Mouse (Mus musculus): ENCODE measurements around the gene Tecpr2. TPM values are rescaled to one million over a fixed set of nuclear protein-coding genes. Genes with fewer than 3 reads are reported as not detected.

The Tecpr2 gene
- total and polyA plus RNA-seq, 3 experiments: 3.6 to 5.2 (median 5.1) TPM

GRCm38 (mm10) chr12:110902106-110902505, 13.0 kb downstream of the Tecpr2 start:
- no peak for DNase-seq
- H3K9ac ChIP-seq (ENCODE audit: low read depth, low read length): no peak overlapping the region
- no peaks in the 10 kb centered on the region for H3K4me1 ChIP-seq (ENCODE audit: control insufficient read depth, insufficient read depth, low read length)
- no peak overlapping the region for H3K4me3 ChIP-seq
- no peaks in the 10 kb centered on the region for H3K36me3 ChIP-seq (ENCODE audit: control insufficient read depth, insufficient read depth, low read length)
- H3K27ac ChIP-seq: no peak overlapping the region
- TF ChIP-seq EP300 (IDR thresholded peaks at IDR 0.05; ENCODE audit: insufficient read depth, low read depth, low read length) (no peak), POLR2A (IDR thresholded peaks at IDR 0.05; ENCODE audit: insufficient read depth, low read depth, low read length) (no peak), CTCF (IDR thresholded peaks at IDR 0.05) (no peak)
- H3K27me3 ChIP-seq (ENCODE audit: control insufficient read depth, insufficient read depth, low read length): no peaks in the 10 kb centered on the region
- 68% methylated on average over 4 of the region's 4 CpGs for WGBS
- no peaks in the 10 kb centered on the region for H3K79me2 ChIP-seq (replicated peaks; ENCODE audit: control insufficient read depth, insufficient read depth, low read length)
- intact Hi-C loops (cut with DNase I): no loop called here

GRCm38 (mm10) chr12:110903536-110903935, 14.5 kb downstream of the Tecpr2 start:
- TF ChIP-seq POLR2A (IDR thresholded peaks at IDR 0.05; ENCODE audit: insufficient read depth, low read depth, low read length): no peak
- no peak for TF ChIP-seq EP300 (IDR thresholded peaks at IDR 0.05; ENCODE audit: insufficient read depth, low read depth, low read length)
- TF ChIP-seq CTCF (IDR thresholded peaks at IDR 0.05): peak; percentile 57
- WGBS: 91% methylated on average over 2 of the region's 2 CpGs
- Histone ChIP-seq H3K4me1 (ENCODE audit: control insufficient read depth, insufficient read depth, low read length) (0 out of 2 replicates have a peak, but pooled peaks cover 1% of the 10 kb centered on the region), H3K4me3 (no peak overlapping the region), H3K79me2 (replicated peaks; ENCODE audit: control insufficient read depth, insufficient read depth, low read length) (no peaks in the 10 kb centered on the region), H3K27ac (no peak overlapping the region), H3K36me3 (ENCODE audit: control insufficient read depth, insufficient read depth, low read length) (no peaks in the 10 kb centered on the region), H3K9ac (ENCODE audit: low read depth, low read length) (no peak overlapping the region), H3K27me3 (ENCODE audit: control insufficient read depth, insufficient read depth, low read length) (no peaks in the 10 kb centered on the region)
- DNase-seq: no peak
- intact Hi-C loops (cut with DNase I): no loop called here

GRCm38 (mm10) chr12:110907845-110908244, 18.8 kb downstream of the Tecpr2 start:
- Histone ChIP-seq H3K4me3 (no peak overlapping the region), H3K4me1 (ENCODE audit: control insufficient read depth, insufficient read depth, low read length) (0 out of 2 replicates have a peak, but pooled peaks cover 1% of the 10 kb centered on the region), H3K36me3 (ENCODE audit: control insufficient read depth, insufficient read depth, low read length) (no peaks in the 10 kb centered on the region), H3K27ac (no peak overlapping the region), H3K27me3 (ENCODE audit: control insufficient read depth, insufficient read depth, low read length) (no peaks in the 10 kb centered on the region), H3K79me2 (replicated peaks; ENCODE audit: control insufficient read depth, insufficient read depth, low read length) (no peaks in the 10 kb centered on the region), H3K9ac (ENCODE audit: low read depth, low read length) (no peak overlapping the region)
- WGBS: 59% methylated on average over 3 of the region's 3 CpGs
- intact Hi-C loops (cut with DNase I): no loop called here
- TF ChIP-seq POLR2A (IDR thresholded peaks at IDR 0.05; ENCODE audit: insufficient read depth, low read depth, low read length) (no peak), EP300 (IDR thresholded peaks at IDR 0.05; ENCODE audit: insufficient read depth, low read depth, low read length) (no peak)
- DNase-seq: no peak

GRCm38 (mm10) chr12:110909962-110910361, 20.9 kb downstream of the Tecpr2 start:
- H3K9ac ChIP-seq (ENCODE audit: low read depth, low read length): no peak overlapping the region
- H3K27me3 ChIP-seq (ENCODE audit: control insufficient read depth, insufficient read depth, low read length): no peaks in the 10 kb centered on the region
- H3K4me1 ChIP-seq (ENCODE audit: control insufficient read depth, insufficient read depth, low read length): 0 out of 2 replicates have a peak, but pooled peaks cover 1% of the 10 kb centered on the region
- DNase-seq: no peak
- TF ChIP-seq POLR2A (IDR thresholded peaks at IDR 0.05; ENCODE audit: insufficient read depth, low read depth, low read length) (no peak), EP300 (IDR thresholded peaks at IDR 0.05; ENCODE audit: insufficient read depth, low read depth, low read length) (no peak), CTCF (IDR thresholded peaks at IDR 0.05) (no peak)
- H3K4me3 ChIP-seq: no peak overlapping the region
- H3K36me3 ChIP-seq (ENCODE audit: control insufficient read depth, insufficient read depth, low read length): no peaks in the 10 kb centered on the region
- intact Hi-C loops (cut with DNase I): no loop called here
- WGBS: 93% methylated on average over 2 of the region's 2 CpGs
- H3K27ac ChIP-seq: no peak overlapping the region
- no peaks in the 10 kb centered on the region for H3K79me2 ChIP-seq (replicated peaks; ENCODE audit: control insufficient read depth, insufficient read depth, low read length)

GRCm38 (mm10) chr12:110915761-110916160, 26.7 kb downstream of the Tecpr2 start:
- Histone ChIP-seq H3K9ac (ENCODE audit: low read depth, low read length) (no peak overlapping the region), H3K4me3 (no peak overlapping the region), H3K36me3 (ENCODE audit: control insufficient read depth, insufficient read depth, low read length) (no peaks in the 10 kb centered on the region), H3K27ac (no peak overlapping the region), H3K27me3 (ENCODE audit: control insufficient read depth, insufficient read depth, low read length) (no peaks in the 10 kb centered on the region), H3K79me2 (replicated peaks; ENCODE audit: control insufficient read depth, insufficient read depth, low read length) (no peaks in the 10 kb centered on the region), H3K4me1 (ENCODE audit: control insufficient read depth, insufficient read depth, low read length) (no peaks in the 10 kb centered on the region)
- intact Hi-C loops (cut with DNase I): no loop called here
- WGBS: 71% methylated on average over 9 of the region's 9 CpGs
- DNase-seq: no peak
- TF ChIP-seq POLR2A (IDR thresholded peaks at IDR 0.05; ENCODE audit: insufficient read depth, low read depth, low read length): no peak
- no peak for TF ChIP-seq CTCF (IDR thresholded peaks at IDR 0.05)
- TF ChIP-seq EP300 (IDR thresholded peaks at IDR 0.05; ENCODE audit: insufficient read depth, low read depth, low read length): no peak

GRCm38 (mm10) chr12:110920254-110920653, 31.2 kb downstream of the Tecpr2 start:
- Histone ChIP-seq H3K4me1 (ENCODE audit: control insufficient read depth, insufficient read depth, low read length) (no peaks in the 10 kb centered on the region), H3K4me3 (no peak overlapping the region), H3K27ac (no peak overlapping the region), H3K27me3 (ENCODE audit: control insufficient read depth, insufficient read depth, low read length) (no peaks in the 10 kb centered on the region), H3K36me3 (ENCODE audit: control insufficient read depth, insufficient read depth, low read length) (no peaks in the 10 kb centered on the region), H3K9ac (ENCODE audit: low read depth, low read length) (no peak overlapping the region), H3K79me2 (replicated peaks; ENCODE audit: control insufficient read depth, insufficient read depth, low read length) (no peaks in the 10 kb centered on the region)
- DNase-seq: no peak
- intact Hi-C loops (cut with DNase I): no loop called here
- TF ChIP-seq CTCF (IDR thresholded peaks at IDR 0.05) (no peak), POLR2A (IDR thresholded peaks at IDR 0.05; ENCODE audit: insufficient read depth, low read depth, low read length) (no peak)
- WGBS: 90% methylated on average over 4 of the region's 4 CpGs

All from heart, adult 2 months (tissue).